Mouse (Mus musculus) stomach, embryonic 14.5 days (tissue): ENCODE results near the gene Wnk2. TPM values are rescaled to one million over a fixed set of nuclear protein-coding genes. Genes with fewer than 3 reads are reported as not detected.

Experiments
- ATAC-seq: fragments of 200-750 bp; cut with Nextera tagmentation; 2 replicates; pipeline ENCODE4 v1.8.0; 2017; ENCODE audit warnings: low read depth, moderate TSS enrichment; ENCODE audit not compliant: insufficient number of reproducible peaks, insufficient read depth, low FRiP score
- H3K27ac ChIP-seq: fragments of 300-500 bp; sonication (generic); 2 replicates; pipeline ENCODE4 v1.5.1; 2014; ENCODE audit warnings: mild to moderate bottlenecking, low read length, moderate library complexity, mixed read lengths
- H3K27me3 ChIP-seq: fragments of 300-500 bp; sonication (generic); 2 replicates; pipeline ENCODE4 v1.6.1; 2014; ENCODE audit warnings: low read length, control low read depth, mixed read lengths; ENCODE audit not compliant: control insufficient read depth, insufficient read depth
- H3K36me3 ChIP-seq: fragments of 300-500 bp; sonication (generic); 2 replicates; pipeline ENCODE4 v1.6.1; 2014; ENCODE audit warnings: mild to moderate bottlenecking, control low read depth, low read length, moderate library complexity, mixed read lengths; ENCODE audit not compliant: control insufficient read depth, insufficient read depth
- H3K4me1 ChIP-seq: fragments of 300-500 bp; sonication (generic); 2 replicates; pipeline ENCODE4 v1.6.1; 2014; ENCODE audit warnings: low read length, control low read depth, mixed read lengths; ENCODE audit not compliant: control insufficient read depth, insufficient read depth
- H3K4me2 ChIP-seq: fragments of 300-500 bp; sonication (generic); replicated peaks from 2 replicates; pipeline ENCODE4 v1.6.1; 2014; ENCODE audit warnings: low read depth, low read length, control low read depth
- H3K4me3 ChIP-seq: fragments of 300-500 bp; sonication (generic); 2 replicates; pipeline ENCODE4 v1.5.1; 2014; ENCODE audit warnings: low read depth, low read length, control low read depth
- H3K9ac ChIP-seq: fragments of 300-500 bp; sonication (generic); replicated peaks from 2 replicates; pipeline ENCODE4 v1.6.1; 2014; ENCODE audit warnings: low read depth, mild to moderate bottlenecking, control low read depth, low read length, moderate library complexity, mixed read lengths
- H3K9me3 ChIP-seq: fragments of 300-500 bp; sonication (generic); 2 replicates; pipeline ENCODE4 v1.6.1; 2016; ENCODE audit warnings: low read depth, low read length, control low read depth; ENCODE audit not compliant: control insufficient read depth
- WGBS: fragments of 180-500 bp; shearing (Covaris S2); extraction: QIAGEN DNeasy Blood & Tissue Kit; methylation state at CpG from one replicate; pipeline ENCODE4 v1.1.7; 2014; 5-methylcytosine and 5-hydroxymethylcytosine counted together
- polyA plus RNA-seq: library from polyadenylated mRNA; unstranded; fragments of >200 nt; fragmentation: Nextera tagmentation; extraction: Ambion mirVana; gene quantifications from 2 replicates; pipeline ENCODE4 v1.2.1, GENCODE M21; 2014

Gene Wnk2
- polyA plus RNA-seq, 1 experiment from 2014 or later: 4.4 TPM

DNA sequence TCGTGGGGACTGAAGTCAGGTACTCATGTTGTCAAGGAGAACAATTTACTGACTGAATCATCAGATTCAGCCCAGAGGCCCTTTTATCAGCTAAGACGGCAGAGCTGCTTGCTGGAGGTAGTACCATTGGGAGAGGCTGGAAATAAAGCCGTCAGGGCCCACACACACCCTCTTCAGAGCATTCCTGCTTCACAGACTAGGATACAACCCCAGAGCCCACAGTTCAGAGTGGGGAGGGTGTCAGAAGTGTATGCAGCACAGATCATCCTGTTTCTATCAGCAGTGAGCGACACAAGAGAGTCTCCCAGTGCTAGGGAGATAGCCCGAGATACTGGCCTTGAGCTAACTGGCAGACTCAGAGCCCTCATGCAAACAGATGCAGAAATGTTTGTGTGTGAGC lies 35.3 kb upstream of the Wnk2 start:
- H3K9me3 ChIP-seq: no peaks in the 10 kb centered on the region
- H3K4me2 ChIP-seq: no peak overlapping the region
- H3K27me3 ChIP-seq: no peaks in the 10 kb centered on the region
- no peak overlapping the region for H3K9ac ChIP-seq
- H3K4me1 ChIP-seq: peaks cover 13% of the 10 kb centered on the region
- H3K4me3 ChIP-seq: no peak overlapping the region
- H3K36me3 ChIP-seq: no peaks in the 10 kb centered on the region
- no peak overlapping the region for H3K27ac ChIP-seq
- ATAC-seq: no peak
- WGBS: 38% methylated on average over 5 of the region's 5 CpGs

DNA sequence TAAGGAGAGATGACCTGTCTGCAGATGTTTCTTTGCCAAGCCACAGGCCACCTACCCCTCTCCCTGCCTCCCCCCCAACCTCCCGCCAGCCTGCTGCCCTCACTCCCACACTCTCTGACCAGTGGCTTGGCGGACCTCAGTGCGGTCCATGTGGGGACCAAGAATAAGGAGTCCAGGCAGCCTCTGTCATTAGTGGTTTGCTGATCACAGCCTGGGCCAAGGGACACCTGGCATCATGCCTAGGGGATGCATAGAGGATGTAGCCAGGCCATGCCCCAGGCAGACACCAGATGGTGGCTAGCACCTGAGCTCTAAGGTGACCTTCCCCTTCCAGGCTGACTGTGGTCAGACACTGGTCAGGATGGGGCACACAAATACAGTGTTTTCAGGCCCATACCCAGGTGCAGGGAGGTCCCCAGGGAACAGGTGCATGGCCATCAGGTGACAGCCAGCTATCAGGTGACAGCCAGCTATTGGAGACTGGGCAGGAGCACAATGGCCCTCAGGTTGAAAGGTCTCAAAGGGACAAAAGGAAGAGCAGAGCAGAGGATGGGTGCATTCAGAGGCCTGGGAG lies 33.7 kb upstream of the Wnk2 start:
- no peak overlapping the region for H3K4me2 ChIP-seq
- 85% methylated on average over 3 of the region's 3 CpGs for WGBS
- no peak overlapping the region for H3K9ac ChIP-seq
- H3K4me3 ChIP-seq: no peak overlapping the region
- H3K27ac ChIP-seq: no peak overlapping the region
- peaks cover 6% of the 10 kb centered on the region for H3K4me1 ChIP-seq
- H3K9me3 ChIP-seq: no peaks in the 10 kb centered on the region
- no peak for ATAC-seq
- H3K36me3 ChIP-seq: no peaks in the 10 kb centered on the region
- H3K27me3 ChIP-seq: no peaks in the 10 kb centered on the region

DNA sequence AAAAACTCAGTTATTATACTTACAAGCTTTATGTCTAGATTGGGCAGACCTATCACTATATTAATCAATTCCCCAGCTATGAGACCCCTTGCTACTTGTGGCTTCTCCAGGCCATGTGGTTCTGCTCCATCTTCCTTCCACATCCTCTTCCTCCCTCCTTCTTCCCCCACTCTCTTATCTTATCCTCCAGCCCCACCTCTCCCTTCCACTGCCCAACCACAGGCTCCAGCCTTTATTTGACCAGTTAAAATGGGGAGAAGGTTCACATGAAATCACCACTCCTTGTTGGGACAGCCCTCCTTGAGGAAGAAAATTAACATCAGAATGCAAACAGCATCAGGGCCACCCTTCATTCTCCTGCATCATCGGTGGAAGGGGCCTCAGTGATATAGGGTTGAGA lies 32.9 kb upstream of the Wnk2 start:
- H3K36me3 ChIP-seq: no peaks in the 10 kb centered on the region
- H3K27me3 ChIP-seq: no peaks in the 10 kb centered on the region
- ATAC-seq: no peak
- no peak overlapping the region for H3K9ac ChIP-seq
- no peak overlapping the region for H3K27ac ChIP-seq
- H3K4me3 ChIP-seq: no peak overlapping the region
- H3K4me1 ChIP-seq: 0 out of 2 replicates have a peak, but pooled peaks cover 5% of the 10 kb centered on the region
- no peaks in the 10 kb centered on the region for H3K9me3 ChIP-seq
- H3K4me2 ChIP-seq: no peak overlapping the region
- 50% methylated on average over 1 of the region's 1 CpGs for WGBS

DNA sequence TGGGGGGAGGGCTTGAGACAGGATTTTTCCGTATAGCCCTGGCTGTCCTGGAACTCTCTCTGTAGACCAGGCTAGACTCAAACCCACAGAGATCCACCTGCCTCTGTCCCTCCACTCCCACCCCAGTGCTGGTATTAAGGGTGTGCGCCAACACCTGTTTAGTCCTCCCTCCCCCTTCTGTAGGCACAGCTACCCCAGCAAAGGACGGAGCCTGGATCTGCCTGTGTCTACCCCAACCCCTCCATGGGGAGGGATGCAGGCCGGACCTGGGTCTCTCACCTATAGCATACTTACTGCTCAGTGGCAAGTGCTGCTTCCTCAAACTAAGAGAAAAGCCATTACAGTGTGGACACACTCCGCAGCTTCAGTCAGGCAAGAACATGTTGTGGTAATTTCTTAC lies 32.5 kb upstream of the Wnk2 start:
- no peak overlapping the region for H3K4me3 ChIP-seq
- ATAC-seq: no peak
- H3K9me3 ChIP-seq: no peaks in the 10 kb centered on the region
- WGBS: 81% methylated on average over 5 of the region's 5 CpGs
- no peaks in the 10 kb centered on the region for H3K36me3 ChIP-seq
- H3K27ac ChIP-seq: no peak overlapping the region
- no peaks in the 10 kb centered on the region for H3K27me3 ChIP-seq
- no peak overlapping the region for H3K9ac ChIP-seq
- H3K4me2 ChIP-seq: no peak overlapping the region
- H3K4me1 ChIP-seq: 0 out of 2 replicates have a peak, but pooled peaks cover 5% of the 10 kb centered on the region

DNA sequence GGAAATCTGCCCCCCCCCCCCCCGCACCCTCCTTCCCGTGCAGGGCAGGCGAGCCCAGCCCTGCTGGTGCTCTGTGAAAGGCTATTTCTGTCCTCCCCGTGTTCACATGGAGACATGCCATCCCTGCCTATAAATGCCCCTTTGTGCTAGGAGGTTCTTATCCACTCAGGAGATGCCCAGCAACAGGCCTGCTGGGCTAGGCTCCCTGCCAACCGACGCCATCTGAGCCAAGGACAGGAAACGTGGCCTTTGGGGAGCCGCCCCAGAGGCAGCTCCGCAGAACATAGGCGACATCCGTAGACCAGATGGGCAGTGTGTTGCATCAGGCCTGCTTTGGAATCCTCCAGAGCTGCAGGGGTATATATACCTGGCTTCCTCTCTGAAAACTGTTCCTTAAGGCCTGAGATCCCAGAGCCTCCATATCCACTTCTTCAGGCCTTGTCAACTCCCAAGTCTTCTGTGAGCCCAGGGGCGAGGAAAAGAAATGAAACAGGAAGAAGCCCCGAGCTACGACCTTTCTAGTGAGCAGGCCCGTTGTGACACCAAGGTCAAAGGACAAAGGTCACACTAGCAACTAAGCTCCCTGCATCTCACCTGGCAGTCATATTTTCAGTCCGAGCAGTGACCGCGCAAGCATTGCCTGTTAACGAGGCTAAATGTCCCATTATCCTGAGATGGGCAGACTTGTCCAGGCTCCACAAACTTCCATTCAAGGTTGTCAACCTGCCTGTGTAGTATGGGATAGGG lies 31.2 kb upstream of the Wnk2 start:
- Histone ChIP-seq H3K4me2 (no peak overlapping the region), H3K9ac (no peak overlapping the region), H3K27me3 (no peaks in the 10 kb centered on the region), H3K9me3 (no peaks in the 10 kb centered on the region), H3K27ac (no peak overlapping the region), H3K36me3 (no peaks in the 10 kb centered on the region), H3K4me1 (0 out of 2 replicates have a peak, but pooled peaks cover 5% of the 10 kb centered on the region), H3K4me3 (no peak overlapping the region)
- 67% methylated on average over 19 of the region's 19 CpGs for WGBS
- peak; percentile 30; the same call in 1 of the 2 replicates for ATAC-seq

DNA sequence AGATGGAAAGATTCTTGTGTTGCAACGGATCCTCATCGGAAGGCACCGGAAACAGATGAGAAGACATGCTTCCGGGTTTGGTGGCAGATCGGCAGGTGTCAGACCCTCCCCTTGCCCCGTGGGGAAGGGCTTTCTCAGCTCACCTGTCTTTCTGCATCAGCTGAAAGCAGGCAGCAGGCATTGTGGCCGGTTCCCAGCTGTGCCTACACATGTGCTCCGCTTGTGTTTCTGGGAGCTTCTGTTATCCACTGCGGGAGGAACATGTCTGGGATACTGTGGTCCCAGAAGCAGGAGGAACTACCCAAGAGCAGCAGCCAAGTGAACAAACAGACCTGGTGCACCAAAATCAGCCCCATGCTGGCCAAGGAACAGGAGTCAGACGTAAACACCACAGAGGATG lies 27.7 kb upstream of the Wnk2 start:
- no peaks in the 10 kb centered on the region for H3K27me3 ChIP-seq
- no peak overlapping the region for H3K9ac ChIP-seq
- H3K4me2 ChIP-seq: no peak overlapping the region
- no peaks in the 10 kb centered on the region for H3K4me1 ChIP-seq
- no peaks in the 10 kb centered on the region for H3K9me3 ChIP-seq
- WGBS: 78% methylated on average over 10 of the region's 10 CpGs
- H3K27ac ChIP-seq: no peak overlapping the region
- H3K4me3 ChIP-seq: no peak overlapping the region
- no peaks in the 10 kb centered on the region for H3K36me3 ChIP-seq
- no peak for ATAC-seq

DNA sequence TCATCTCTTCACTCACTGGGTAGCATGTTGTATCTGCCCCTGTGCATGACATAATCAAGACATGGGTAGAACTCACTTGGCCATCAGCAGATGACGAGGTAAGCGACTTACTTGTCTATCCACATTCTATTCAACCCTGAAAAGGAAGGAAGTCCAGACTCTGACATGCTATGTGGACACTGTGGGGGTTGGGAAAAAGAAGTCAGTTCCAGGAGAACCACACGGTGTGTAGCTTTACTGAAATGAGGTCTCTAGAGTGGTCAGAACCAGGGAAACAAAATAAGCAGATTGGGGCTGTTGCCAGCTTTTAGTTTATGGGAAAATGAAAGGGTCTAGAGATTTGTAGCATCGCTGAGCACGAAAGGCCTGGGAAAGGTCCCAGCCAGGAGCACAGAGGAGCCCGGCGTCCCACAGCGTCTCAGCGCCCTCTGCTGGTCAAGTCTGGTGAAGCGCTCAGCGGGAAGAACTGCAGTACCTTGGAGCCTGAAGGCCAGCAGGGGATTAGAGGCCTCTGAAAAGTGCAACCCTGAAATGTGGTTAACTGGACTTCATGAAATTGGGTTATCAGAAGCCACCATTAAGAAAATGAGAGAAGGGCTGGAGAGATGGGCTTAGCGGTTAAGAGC lies 25.3 kb upstream of the Wnk2 start:
- Histone ChIP-seq H3K27ac (no peak overlapping the region), H3K4me3 (no peak overlapping the region), H3K9ac (no peak overlapping the region), H3K4me2 (no peak overlapping the region), H3K36me3 (no peaks in the 10 kb centered on the region), H3K9me3 (no peaks in the 10 kb centered on the region), H3K27me3 (no peaks in the 10 kb centered on the region), H3K4me1 (no peaks in the 10 kb centered on the region)
- peak; percentile 76 for ATAC-seq
- 5% methylated on average over 12 of the region's 12 CpGs for WGBS

DNA sequence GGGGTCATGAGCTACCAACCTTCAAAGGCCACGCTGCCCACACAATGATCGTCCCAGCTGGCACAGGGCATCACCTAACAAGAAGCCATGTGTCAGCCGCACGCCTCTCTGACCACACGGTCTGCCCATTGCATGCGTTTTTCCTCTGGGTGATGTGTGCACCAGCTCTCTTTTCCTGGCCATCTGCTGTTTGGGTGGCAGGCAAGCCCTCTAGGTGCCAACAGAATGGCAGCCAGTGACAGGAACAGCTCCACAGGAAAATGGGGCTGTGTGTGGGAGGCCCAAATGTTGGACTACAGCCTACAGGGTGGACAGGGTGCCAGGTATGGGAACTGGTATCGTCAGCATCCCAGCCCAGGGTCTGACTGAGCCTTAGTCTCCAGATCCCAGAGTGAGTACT lies 24.5 kb upstream of the Wnk2 start:
- Histone ChIP-seq H3K4me3 (no peak overlapping the region), H3K4me2 (no peak overlapping the region), H3K4me1 (no peaks in the 10 kb centered on the region), H3K9me3 (no peaks in the 10 kb centered on the region), H3K27ac (no peak overlapping the region), H3K36me3 (no peaks in the 10 kb centered on the region), H3K9ac (no peak overlapping the region), H3K27me3 (no peaks in the 10 kb centered on the region)
- 91% methylated on average over 7 of the region's 7 CpGs for WGBS
- no peak for ATAC-seq
